Mouse (Mus musculus): ENCODE measurements around the gene Atp8a1.

Gene Atp8a1

GRCm38 (mm10) chr5:67847253-67848165, at the start of gene Atp8a1:
TSS of gene Atp8a1 (minus strand) at chr5:67847434.
- DNase-seq, result peak; percentile 99

- DNase-seq, result peak; percentile 17
Measured at GRCm38 (mm10) chr5:67884422-67885210, 37.4 kb upstream of the Atp8a1 start.

DNA sequence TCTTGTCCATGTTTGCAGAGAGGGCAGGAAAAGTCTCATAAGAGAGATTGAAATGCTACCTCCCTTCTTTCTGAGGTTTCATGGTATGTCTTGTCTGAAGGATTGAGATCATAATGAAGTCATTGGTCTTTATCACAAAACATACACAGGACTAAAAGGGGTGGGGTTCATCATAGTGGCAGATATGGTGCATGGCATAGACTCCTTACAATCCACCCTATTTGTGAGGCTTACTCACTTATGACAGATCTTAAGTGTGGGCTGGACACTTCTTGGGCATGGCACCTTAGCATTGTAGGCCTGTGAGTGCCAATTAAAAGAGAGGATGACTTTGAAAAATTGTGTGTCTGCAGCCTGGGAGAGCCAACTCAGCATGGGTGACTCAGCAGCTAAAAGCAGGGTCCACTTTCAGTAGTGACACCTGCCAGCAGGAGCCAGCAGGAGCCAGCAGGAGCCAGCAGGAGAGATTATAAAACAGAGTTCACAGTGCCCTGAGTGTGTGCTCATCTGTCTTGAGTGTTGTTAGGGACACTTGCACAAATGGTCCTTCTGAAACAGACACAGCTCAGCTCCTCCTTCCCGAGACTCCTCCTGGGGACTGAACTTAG, 36.4 kb upstream of the Atp8a1 start:
- no peak for DNase-seq

DNA sequence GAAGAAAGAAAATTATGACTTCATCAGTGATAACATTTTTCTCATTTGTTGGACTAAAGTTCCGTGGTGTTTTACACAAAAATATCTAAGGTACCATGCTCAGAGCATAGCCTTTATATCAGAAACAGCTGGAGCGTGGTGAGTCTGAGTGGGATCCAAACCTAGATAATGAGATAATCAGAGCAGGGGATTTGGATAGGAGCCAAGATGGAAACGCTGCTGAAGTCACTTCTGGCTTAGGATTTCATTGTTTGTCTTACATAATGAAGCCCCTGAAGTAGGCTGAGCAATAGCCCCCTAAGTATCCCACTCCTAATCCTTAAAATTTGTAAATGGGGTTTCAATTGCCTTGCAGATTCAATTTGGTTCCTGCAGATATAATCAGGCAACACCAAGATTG, 24.2 kb upstream of the Atp8a1 start:
- no peak for DNase-seq

DNA sequence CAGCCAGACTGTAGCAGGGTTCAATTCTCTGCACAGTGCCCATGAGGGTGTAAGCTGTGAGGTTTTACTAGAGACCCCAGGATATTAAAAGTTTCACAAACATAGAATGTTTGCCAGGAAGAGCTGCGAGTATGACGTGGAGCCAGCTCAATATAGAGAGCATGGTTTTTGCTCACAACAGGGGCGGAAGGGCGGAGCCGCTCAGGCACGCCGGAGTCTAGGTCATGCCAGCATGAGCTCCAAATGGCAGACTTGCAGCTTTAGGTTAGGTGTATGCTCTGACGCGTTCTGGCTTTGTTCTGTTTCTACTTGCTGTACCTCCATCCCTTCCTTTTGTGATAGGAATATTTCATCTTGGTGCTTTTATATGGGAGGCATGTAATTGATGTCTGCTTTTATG, 19.0 kb upstream of the Atp8a1 start:
- DNase-seq, result no peak

GRCm38 (mm10) chr5:67865670-67866069, 18.4 kb upstream of the Atp8a1 start:
- DNase-seq, result no peak

- DNase-seq, result no peak
Measured at GRCm38 (mm10) chr5:67864508-67865060, 17.4 kb upstream of the Atp8a1 start.

DNA sequence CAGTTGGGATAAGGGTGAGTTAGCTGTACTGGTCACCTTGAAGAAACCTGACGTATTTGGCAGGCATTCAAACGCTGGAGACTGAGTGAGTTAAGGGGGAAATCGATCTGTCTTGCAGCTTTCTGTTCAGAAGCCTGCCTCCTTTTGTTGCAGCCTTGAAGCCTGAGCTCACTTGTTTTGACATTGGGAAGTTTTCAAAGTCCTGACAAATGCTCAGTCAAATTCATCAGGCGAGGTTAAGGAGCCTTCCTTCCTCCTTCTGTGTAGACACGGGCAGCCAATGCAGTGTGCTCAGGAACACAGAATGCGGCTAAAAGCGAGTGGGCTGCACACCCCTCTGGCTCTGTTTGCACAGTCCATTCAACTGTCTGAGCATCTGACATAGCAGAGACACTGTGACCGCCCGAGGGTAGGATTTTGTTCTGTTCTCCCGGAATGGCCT, 16.7 kb upstream of the Atp8a1 start:
- DNase-seq, result no peak

DNA sequence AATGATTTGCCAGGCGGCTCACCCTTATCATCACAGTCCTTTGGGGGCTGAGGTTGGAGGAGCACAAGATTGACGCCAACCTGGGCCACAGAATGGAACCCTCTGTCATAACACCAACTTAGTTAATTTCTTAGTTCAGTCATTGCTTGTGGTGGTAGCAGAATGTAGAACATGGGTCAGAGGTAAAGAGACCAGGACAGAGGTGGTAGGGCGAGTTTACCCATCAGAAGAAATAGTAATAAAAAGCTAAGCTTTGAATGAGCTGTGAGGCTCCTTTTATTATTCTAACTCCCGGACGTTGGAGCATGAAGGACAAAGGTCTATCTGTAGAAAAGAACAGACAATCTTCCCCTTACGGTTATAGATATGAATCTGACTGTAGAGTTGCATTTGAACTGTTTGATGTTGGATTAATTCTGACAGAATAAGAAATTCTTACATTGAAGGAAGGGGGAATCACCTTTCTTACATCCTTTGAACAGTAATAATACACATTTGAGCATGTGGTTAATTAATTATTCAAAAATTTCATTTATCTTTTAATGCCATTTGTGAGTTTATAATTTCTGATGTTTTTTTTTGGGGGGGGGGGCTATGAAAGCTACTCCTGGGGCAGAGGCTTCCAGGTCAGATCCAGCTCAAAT, 7.9 kb upstream of the Atp8a1 start:
- DNase-seq, result no peak

DNA sequence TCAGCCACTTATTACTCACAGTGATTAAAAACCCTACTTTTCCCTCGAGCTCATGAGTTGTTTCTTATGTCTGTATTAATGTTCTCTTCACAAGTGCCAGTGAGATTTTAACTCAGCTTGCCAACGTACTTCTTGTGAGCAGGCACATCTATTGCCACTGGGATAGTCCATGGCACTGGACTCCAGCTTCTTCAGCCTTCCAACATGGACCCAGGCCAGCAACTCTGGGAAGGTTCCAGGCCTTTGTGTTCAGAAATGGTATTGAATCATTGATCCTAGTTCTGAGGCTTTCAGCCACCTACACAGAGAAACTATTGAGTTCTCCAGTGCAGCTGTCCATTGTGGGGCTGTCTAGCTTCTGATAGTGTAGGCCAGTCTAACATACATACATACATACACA, 5.6 kb upstream of the Atp8a1 start:
- DNase-seq, result no peak

- DNase-seq, result no peak
Measured at GRCm38 (mm10) chr5:67849411-67849810, 2.2 kb upstream of the Atp8a1 start.

DNA sequence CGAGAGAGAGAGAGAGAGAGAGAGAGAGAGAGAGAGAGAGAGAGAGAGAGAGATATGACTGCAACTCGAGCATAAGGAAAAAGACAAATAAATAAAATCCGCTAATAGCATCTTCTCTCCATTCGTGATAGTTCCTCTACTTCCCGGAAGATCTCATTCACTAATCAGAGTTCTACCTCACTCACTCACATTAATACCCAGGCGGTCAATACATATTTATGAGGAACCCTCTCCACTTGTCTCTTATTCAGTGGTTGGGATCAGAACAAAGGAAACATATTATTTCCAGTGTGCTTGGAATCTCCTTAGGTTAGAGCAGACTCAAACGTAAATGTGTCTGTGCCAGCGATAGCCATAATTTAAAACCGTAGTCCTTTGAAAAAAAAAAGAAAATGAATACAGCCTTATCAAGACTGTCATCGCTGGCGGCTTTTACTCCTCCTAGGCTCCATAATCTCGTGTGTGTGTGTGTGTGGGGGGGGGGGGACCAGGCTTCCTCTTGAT, 1.3 kb upstream of the Atp8a1 start:
- DNase-seq, result no peak

DNA sequence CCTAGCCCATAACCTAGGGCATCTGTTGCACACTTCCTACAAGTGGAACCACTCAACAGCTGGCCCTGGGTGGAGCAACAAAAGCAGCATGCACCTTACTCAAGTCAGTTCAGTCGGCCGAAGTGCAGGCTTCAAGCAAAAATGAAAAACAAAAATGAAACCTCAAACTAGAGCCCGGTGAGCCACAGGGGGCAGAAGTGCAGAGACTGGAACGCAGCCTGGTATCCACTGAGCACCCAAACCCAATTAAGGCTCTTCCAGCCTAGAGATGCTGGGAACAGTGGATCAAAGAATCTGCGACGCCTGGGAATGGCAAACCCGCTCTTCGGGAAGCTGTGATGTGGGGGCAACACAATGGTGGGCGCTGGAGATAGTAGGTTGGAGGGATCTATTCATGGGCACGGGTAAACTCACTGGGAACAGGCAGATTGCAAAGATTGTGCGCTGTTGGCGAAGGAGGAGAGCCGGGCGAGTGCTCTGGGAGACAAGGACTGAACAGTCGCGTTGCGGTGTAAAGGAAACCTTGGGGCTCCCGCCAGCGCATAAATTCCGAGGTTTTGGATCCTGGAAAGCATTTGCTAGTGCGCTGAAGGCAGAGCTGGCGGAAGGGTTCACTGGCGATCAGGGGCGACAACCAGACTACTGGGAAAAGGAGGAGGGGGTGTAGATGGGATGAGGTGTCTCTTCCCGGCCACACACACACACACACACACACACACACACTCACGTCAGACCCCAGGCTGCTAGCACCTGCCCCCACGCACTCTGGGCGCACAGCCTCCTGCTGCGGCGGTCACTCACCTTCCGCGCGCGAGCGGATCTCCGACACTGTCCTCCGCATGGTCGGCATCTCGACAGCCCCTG, 641 bp downstream of the Atp8a1 start:
- peak; percentile 56 for DNase-seq

- no peak for DNase-seq
Measured at GRCm38 (mm10) chr5:67845190-67845691, 2.0 kb downstream of the Atp8a1 start.

DNA sequence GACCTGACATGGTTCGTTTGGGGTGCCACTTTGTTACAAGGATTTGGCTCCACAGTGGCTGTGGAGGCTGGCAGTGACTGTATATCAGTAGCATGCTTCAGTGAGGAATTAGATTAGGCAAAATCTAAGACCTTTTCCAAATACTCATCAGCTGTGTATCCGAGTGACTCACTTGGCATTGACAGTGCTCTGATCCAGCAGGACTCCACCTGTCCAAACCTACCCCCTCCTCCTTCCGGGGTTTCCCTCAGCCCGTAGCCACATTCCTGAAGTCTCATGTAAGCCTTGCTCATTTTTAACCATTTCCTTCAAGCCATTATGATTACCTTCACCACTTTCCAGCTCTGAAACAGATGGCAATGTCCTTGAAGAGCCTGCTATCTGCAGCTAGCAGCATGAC, 3.2 kb downstream of the Atp8a1 start:
- no peak for DNase-seq

DNA sequence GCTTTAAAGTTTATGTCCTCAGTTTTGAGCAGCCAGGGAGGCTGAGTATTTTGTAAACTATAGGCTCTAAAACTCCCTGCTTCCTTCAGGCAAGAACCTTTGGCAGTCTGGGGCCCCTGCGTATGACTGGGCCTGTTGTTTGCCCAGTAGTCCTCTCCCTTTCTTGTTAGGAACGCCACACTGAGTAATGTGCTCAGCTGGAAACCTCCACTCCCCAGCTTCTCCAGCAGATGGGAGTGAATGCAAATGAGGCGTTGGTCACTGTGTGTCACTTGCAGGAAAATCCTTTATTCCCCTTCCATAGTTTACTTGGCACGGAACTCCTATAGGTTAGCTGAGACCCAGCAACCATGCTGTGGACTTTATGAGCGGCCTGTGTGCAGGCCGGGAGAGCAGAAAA, 4.9 kb downstream of the Atp8a1 start:
- no peak for DNase-seq

DNA sequence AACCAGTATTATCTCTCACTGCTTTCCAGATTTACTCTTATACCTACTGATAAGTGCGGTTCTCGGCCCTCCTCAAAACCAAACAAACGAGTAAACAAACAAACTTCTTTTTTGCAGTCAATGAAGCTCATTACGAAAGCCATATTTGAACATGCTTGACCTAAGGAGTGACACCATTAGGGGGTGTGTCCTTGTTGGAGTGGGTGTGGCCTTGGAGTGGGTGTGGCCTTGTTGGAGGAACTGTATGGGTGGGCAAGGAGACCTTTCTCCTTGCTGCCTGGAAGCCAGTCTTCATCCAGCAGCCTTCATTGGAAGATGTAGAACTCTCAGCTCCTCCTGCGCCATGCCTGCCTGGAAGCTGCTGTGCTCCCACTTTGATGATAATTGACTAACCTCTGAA, 13.4 kb downstream of the Atp8a1 start:
- DNase-seq, result no peak

DNA sequence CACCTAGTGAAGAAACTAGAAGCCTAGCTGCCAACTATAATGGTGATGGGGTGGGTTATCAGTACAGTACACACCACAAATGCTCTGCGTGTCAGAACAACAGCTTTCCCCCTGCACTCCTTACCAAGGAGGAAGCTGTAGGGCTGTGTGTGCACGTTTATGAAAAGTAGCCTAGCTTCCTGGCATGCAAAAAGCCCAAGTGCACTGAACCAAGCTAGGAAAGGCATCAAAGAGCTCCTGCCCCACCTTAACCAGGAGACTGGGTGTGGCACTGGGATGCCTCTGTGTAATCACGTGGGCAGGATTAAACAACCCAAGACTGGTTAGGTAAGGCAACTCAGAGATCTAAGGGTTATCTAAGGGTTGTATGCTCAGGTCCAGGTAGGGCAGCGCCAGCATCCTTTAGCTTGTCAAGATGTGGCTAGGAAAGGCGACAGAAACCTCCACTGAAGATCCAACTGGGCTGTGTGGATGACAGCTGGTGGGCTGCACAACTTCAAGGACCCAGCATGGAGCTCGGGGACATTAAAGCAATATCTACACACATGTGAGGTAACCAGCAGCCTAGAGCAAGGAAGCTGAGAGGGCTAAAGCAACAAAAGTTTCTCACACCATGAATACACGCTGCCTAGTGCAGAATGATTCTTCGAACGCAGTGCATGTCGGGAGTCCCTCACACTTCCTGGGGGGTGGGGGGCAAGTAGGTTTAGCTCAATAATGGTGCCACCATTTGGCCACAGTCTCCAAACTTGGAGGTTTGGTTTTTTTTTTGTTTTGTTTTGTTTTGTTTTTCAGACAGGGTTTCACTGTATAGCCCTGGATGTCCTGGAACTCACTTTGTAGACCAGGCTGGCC, 15.7 kb downstream of the Atp8a1 start:
- no peak for DNase-seq

DNA sequence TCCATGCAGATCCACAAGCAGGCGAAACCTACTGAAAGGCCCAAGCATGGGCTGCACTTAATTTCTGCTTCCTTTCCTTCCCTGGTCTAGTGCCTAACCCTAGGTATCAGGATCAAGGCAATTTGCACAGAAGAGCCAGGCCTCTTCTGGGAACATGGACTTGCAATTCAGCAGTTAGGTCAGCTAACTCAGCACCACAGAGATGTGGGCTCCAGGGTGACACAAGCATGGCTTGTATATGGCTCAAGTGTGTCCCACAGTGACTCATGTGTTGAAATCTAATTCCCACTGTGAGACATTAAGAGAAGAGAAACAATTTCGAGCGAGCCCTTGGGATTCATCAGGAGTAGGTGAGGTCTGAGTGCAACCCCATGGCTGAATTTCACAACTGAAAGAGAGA, 18.9 kb downstream of the Atp8a1 start:
- no peak for DNase-seq

DNA sequence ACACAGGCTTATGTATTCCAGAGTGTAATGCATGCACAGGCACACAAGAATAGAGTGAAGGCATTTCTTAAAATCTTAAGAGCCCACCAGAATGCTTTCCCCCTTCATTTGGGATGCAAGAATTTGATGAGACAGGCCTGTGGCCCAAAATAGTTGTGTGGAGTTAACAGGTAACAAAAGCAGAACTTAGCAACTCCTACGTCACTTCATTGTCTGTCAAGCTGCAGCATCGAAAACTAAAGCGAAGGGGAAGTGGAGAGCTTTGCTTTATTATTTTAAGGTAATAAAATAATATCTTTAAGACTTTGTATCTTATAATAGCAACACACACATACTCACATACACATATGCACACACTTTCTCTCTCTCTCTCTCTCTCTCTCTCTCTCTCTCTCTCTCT, 20.3 kb downstream of the Atp8a1 start:
- DNase-seq, result no peak
